Mouse (Mus musculus) CH12.LX (cell line): ENCODE measurements at regions not wholly inside any gene's neighbourhood (a gene's known extent, or its start where the extent isn't known, plus 50 kb on each side); places are given as distances from the start of the nearest gene placed in this dataset.

ENCODE experiments used
- DNase-seq: peaks from one replicate; pipeline ENCODE4 v3.0.0-alpha.2; 2013; ENCODE audit errors: extremely low read depth
- H3K27ac ChIP-seq: 2 replicates; pipeline ENCODE4 v1.5.1; 2012; ENCODE audit warnings: low read depth, mild to moderate bottlenecking, control low read depth, moderate library complexity; ENCODE audit not compliant: insufficient read depth
- H3K27me3 ChIP-seq: replicated peaks from 2 replicates; pipeline ENCODE3; 2012; ENCODE audit warnings: inconsistent platforms
- H3K36me3 ChIP-seq, 2 experiments: replicated peaks in 1 of 2; 2 replicates each; pipeline versions ENCODE3 to v1.6.1; 2012; ENCODE audit warnings: inconsistent platforms in 1 of 2, low read length in 1 of 2, mild to moderate bottlenecking in 1 of 2, mixed read lengths in 1 of 2, moderate library complexity in 1 of 2; ENCODE audit not compliant: control insufficient read depth in 1 of 2, insufficient read depth in 1 of 2
- H3K4me1 ChIP-seq, 2 experiments: 2 replicates each; pipeline ENCODE4 v1.6.1; 2012; ENCODE audit warnings: inconsistent platforms in 1 of 2, moderate library complexity in 1 of 2; ENCODE audit not compliant: insufficient read depth in 2 of 2, control insufficient read depth in 1 of 2
- H3K4me2 ChIP-seq: 2 replicates; pipeline ENCODE4 v1.6.1; 2012; ENCODE audit warnings: low read depth, mild to moderate bottlenecking, control low read depth; ENCODE audit not compliant: poor library complexity, insufficient read depth, severe bottlenecking
- H3K4me3 ChIP-seq, 3 experiments: fragments of 150-350 bp in 1 of 3; sonication (generic) in 1 of 3; replicated peaks in 1 of 3; 2 replicates each; pipeline versions ENCODE3 to v1.5.1; 2011 to 2012; ENCODE audit warnings: low read depth in 2 of 3, low read length in 2 of 3, mild to moderate bottlenecking in 2 of 3, moderate library complexity in 2 of 3, control low read depth in 1 of 3, improper control_type of control experiment in 1 of 3, inconsistent platforms in 1 of 3, mixed read lengths in 1 of 3; ENCODE audit not compliant: poor library complexity in 1 of 3
- H3K79me2 ChIP-seq: replicated peaks from 2 replicates; pipeline ENCODE4 v1.6.1; 2012; ENCODE audit warnings: mild to moderate bottlenecking, moderate library complexity; ENCODE audit not compliant: control insufficient read depth, poor library complexity, insufficient read depth, severe bottlenecking; ENCODE audit errors: extremely low read depth
- H3K9ac ChIP-seq: 2 replicates; pipeline ENCODE4 v1.6.1; 2012; ENCODE audit warnings: low read depth, mild to moderate bottlenecking, control low read depth, moderate library complexity; ENCODE audit not compliant: insufficient read depth
- H3K9me3 ChIP-seq: replicated peaks from 2 replicates; pipeline ENCODE3; 2012; ENCODE audit warnings: low read length, inconsistent platforms, mixed read lengths
- CHD1 ChIP-seq: IDR thresholded peaks from 2 replicates; pipeline ENCODE4 v1.6.1; 2012; ENCODE audit warnings: low read depth, low read length, improper control_type of control experiment, inconsistent platforms
- CTCF ChIP-seq, 2 experiments: IDR thresholded peaks in 1 of 2; conservative IDR thresholded peaks in 1 of 2; 2 replicates each; pipeline ENCODE4 v1.5.1; 2011 to 2012; ENCODE audit warnings: low read depth in 2 of 2, low read length in 2 of 2, improper control_type of control experiment in 1 of 2, inconsistent platforms in 1 of 2, mild to moderate bottlenecking in 1 of 2, moderate library complexity in 1 of 2
- ELF1 ChIP-seq: IDR thresholded peaks from 2 replicates; pipeline ENCODE4 v1.6.1; 2014; ENCODE audit warnings: low read depth, mild to moderate bottlenecking, inconsistent platforms, low read length, improper control_type of control experiment
- EP300 ChIP-seq: IDR thresholded peaks from 2 replicates; pipeline ENCODE4 v1.6.1; 2011; ENCODE audit warnings: low read length, improper control_type of control experiment
- HCFC1 ChIP-seq: IDR thresholded peaks from 2 replicates; pipeline ENCODE4 v1.6.1; 2012; ENCODE audit warnings: low read depth, mild to moderate bottlenecking, inconsistent platforms, low read length, improper control_type of control experiment
- MYC ChIP-seq: IDR thresholded peaks from 2 replicates; pipeline ENCODE4 v1.6.1; 2011; ENCODE audit warnings: low read depth, mild to moderate bottlenecking, improper control_type of control experiment, low read length
- NRF1 ChIP-seq: IDR thresholded peaks from 2 replicates; pipeline ENCODE4 v1.6.1; 2014; ENCODE audit warnings: low read depth, mild to moderate bottlenecking, inconsistent platforms, low read length, improper control_type of control experiment, moderate library complexity
- RAD21 ChIP-seq: IDR thresholded peaks from 2 replicates; pipeline ENCODE4 v1.6.1; 2011; ENCODE audit warnings: low read depth, mild to moderate bottlenecking, low read length, improper control_type of control experiment, moderate library complexity
- RCOR1 ChIP-seq: conservative IDR thresholded peaks from 2 replicates; pipeline ENCODE4 v1.6.1; 2012; ENCODE audit warnings: low read depth, mild to moderate bottlenecking, inconsistent platforms, low read length, improper control_type of control experiment
- SMC3 ChIP-seq: IDR thresholded peaks from 2 replicates; pipeline ENCODE4 v1.6.1; 2011; ENCODE audit warnings: low read depth, low read length, improper control_type of control experiment
- TCF12 ChIP-seq: IDR thresholded peaks from 2 replicates; pipeline ENCODE4 v1.6.1; 2014; ENCODE audit warnings: low read depth, mild to moderate bottlenecking, inconsistent platforms, low read length, improper control_type of control experiment
- ZKSCAN1 ChIP-seq: IDR thresholded peaks from 2 replicates; pipeline ENCODE4 v1.6.1; 2012; ENCODE audit warnings: low read depth, inconsistent platforms, low read length, improper control_type of control experiment, borderline replicate concordance
- dilution Hi-C: fragments of 300-500 bp; cut with MboI; formaldehyde crosslinking; loops from 2 replicates; pipeline ENCODE4 v1.14.3; 2020; ENCODE audit warnings: low sequenced_read_pairs; ENCODE audit not compliant: extremely low pct_unique_long_range_greater_than_20kb, extremely low pct_ligation_motif_present
- in situ Hi-C: fragments of 300-500 bp; cut with MboI; formaldehyde crosslinking; loops from 3 replicates; pipeline ENCODE4 v1.14.3; 2019; ENCODE audit warnings: low sequenced_read_pairs, low pct_ligation_motif_present, low pct_unique_long_range_greater_than_20kb, mixed read lengths

DNA sequence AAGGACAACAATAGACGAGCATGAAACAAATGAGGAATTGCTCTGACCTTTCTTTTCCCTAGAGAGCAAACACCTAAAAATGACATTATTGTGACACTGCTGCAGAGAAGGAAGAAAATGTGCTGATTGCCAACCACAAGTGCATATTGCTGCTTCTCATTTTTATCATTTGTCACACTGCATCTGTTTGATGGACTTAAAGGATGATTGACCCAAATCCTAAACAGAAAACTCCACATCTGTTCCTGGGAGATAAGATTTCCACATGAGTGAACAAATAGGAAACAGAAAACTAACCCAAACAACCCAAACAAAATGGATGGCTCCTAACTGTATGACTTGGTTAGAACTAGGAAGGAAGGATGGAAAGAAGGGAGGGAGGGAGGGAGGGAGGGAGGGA, 118.5 kb downstream of the Ccdc50 start:
- no peak overlapping the region for H3K27ac ChIP-seq

GRCm38 (mm10) chr16:27523527-27524121, 135.0 kb downstream of the Ccdc50 start:
- in situ Hi-C loops: no loop called here
- dilution Hi-C loops: no loop called here

More for the DNA sequence above, 118.5 kb downstream of the Ccdc50 start:
- Histone ChIP-seq H3K36me3 (no peaks in the 10 kb centered on the region), H3K4me1 (no peaks in the 10 kb centered on the region), H3K9ac (no peak overlapping the region), H3K4me2 (no peak overlapping the region), H3K9me3 (no peaks in the 10 kb centered on the region), H3K79me2 (no peaks in the 10 kb centered on the region), H3K4me3 (no peak overlapping the region), H3K27me3 (no peaks in the 10 kb centered on the region)
- dilution Hi-C loops (no loop called here), in situ Hi-C loops (no loop called here)
- no peak for DNase-seq
- no peak for TF ChIP-seq HCFC1

DNA sequence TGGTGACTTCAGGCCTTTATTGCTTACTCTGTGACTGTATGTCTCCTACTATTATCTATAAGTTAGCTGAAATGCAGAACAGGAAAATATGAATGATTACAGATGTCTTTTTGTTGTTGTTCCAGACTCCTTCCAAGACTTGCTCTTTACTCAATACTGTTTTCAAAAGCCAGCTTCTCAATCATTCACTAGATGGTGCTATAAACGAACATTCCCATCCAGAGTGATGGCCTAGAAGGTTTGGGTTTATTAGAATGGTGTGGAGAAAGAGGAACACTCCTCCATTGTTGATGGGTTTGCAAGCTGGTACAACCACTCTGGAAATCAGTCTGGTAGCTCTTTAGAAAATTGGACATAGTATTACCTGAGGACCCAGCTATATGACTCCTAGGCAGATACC, 138.0 kb downstream of the Ccdc50 start:
- H3K9ac ChIP-seq: no peak overlapping the region
- no peak for TF ChIP-seq CHD1
- TF ChIP-seq SMC3: peak; percentile 33
- TF ChIP-seq TCF12: no peak
- no peak for TF ChIP-seq ZKSCAN1
- TF ChIP-seq CTCF (conservative IDR thresholded peaks at IDR 0.05 in 1 of 2, IDR thresholded peaks at IDR 0.05 in 1 of 2; ENCODE audit: low read depth in 2 of 2, low read length in 2 of 2): peak in 1 of 2 experiments; percentile 47; a peak in 2 of 4 replicates
- no peak for TF ChIP-seq NRF1
- TF ChIP-seq HCFC1: no peak
- TF ChIP-seq EP300: no peak
- TF ChIP-seq RAD21: peak; percentile 62
- no peak for TF ChIP-seq MYC
- H3K4me3 ChIP-seq: no peak overlapping the region
- dilution Hi-C loops (no loop called here), in situ Hi-C loops (no loop called here)
- no peaks in the 10 kb centered on the region for H3K36me3 ChIP-seq
- no peaks in the 10 kb centered on the region for H3K27me3 ChIP-seq
- H3K4me2 ChIP-seq: no peak overlapping the region
- no peaks in the 10 kb centered on the region for H3K79me2 ChIP-seq
- no peaks in the 10 kb centered on the region for H3K9me3 ChIP-seq
- DNase-seq: peak; percentile 5
- H3K4me1 ChIP-seq: no peaks in the 10 kb centered on the region
- no peak overlapping the region for H3K27ac ChIP-seq

More at GRCm38 (mm10) chr16:27523527-27524121, 135.0 kb downstream of the Ccdc50 start:
- no peaks in the 10 kb centered on the region for H3K27me3 ChIP-seq
- TF ChIP-seq ELF1 (no peak), ZKSCAN1 (no peak), RCOR1 (no peak)
- no peaks in the 10 kb centered on the region for H3K9me3 ChIP-seq
- H3K36me3 ChIP-seq: no peaks in the 10 kb centered on the region
- H3K27ac ChIP-seq: no peak overlapping the region
- no peaks in the 10 kb centered on the region for H3K4me1 ChIP-seq
- H3K4me2 ChIP-seq: no peak overlapping the region
- no peak overlapping the region for H3K9ac ChIP-seq
- no peaks in the 10 kb centered on the region for H3K79me2 ChIP-seq
- no peak for DNase-seq
- no peak overlapping the region for H3K4me3 ChIP-seq
